Mouse (Mus musculus): ENCODE data around the gene Mrm3.

The Mrm3 gene

DNA sequence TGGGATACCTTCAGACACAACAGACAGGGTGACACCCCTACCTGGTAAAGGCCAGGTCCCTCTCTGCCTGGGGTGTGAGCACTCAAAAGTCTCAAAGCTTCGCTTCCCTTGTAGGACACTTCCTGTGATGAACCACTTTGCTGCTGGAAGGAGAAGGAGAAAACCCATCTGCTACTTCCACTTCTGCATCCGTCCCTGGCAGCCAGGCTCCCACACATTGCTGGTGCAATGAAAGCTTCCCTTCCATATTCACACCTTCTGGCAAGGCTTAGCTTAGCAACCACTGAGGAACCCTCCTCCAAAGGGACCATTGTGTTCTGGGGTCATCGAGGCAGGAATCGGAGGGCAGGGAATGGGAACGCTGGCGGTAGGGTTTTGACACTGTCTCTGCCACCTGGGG is 45.1 kb downstream of the Mrm3 start:
- no peak for DNase-seq (ENCODE audit: low read depth, low spot score)

DNA sequence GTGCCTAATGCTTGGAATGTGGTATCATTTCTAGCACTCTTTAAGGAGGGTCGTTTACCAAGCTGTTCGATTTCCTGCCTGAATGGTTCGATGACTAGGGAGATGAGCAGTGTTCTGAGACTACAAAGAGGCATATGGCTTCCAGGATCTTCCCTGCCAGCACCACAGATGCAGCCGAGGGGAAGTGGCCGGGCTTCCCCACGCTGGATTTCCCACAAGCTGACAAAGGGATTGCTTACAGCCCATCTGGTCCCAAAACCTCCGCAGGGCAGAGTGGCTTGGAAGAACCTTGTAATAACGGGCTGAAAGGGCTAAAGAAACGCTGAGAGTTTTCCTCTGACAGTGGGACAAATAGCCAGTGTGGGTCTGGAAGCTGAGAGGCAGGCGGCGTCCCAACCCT is 46.9 kb downstream of the Mrm3 start:
- peak; percentile 40 for DNase-seq (ENCODE audit: low read depth, low spot score)

DNA sequence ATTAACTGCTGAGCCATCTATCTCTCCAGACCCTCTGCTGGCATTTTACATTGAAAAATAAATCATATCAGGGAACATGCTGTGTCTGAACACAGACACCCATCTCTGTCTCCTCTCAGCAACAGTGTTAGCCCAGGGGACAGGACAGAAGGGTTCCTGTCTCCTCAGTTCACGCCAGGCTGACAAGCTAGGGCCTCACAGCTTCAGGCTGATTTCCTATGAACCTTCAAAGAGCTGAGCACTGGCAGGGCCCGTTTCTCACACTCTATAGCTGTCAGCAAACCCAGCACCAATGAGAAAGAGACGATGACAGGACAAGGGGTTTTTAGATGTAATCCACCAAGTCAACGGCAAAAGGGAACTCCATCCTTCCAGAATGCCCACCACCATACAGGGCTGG is 48.4 kb downstream of the Mrm3 start:
- no peak for DNase-seq (ENCODE audit: low read depth, low spot score)

DNA sequence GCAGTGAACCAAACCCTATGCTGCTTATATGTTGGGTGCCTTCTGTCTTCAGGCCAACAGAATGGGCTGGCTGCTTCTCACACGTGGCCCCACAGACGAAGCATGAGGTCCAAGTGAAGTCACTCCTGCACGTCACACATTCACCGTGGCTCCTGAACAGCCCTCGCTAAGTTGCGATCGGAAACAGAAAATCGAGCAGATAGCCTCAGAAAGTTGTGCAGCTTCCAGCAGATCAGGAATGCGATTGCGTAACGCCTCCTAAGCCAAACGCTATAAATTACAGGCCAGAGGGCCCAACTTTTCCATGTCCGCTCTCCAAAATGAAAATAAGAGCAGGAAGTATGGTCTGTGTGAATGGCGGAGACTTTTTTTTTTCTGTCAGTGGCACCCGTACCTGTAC is 48.9 kb downstream of the Mrm3 start:
- no peak for DNase-seq (ENCODE audit: low read depth, low spot score)

DNA sequence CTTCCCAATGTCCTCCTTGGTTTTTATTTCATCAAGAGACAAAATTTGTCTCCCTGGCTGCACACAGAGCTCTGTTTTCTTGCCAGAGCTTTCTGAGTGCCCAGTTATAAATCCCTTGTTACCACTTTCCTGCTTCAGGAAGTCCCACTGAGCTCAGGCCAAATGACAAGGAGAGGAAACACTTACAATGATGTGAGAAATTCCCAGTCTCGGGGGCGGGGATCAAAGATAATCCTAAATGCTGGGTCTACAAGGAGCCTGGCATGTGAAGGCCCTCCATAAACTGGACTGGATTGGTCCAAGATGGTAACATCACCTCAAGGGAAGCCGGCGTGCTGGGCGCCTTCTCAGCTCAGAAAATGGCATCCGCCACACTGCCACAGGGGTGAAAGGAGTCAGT is 49.3 kb downstream of the Mrm3 start:
- no peak for DNase-seq (ENCODE audit: low read depth, low spot score)

DNA sequence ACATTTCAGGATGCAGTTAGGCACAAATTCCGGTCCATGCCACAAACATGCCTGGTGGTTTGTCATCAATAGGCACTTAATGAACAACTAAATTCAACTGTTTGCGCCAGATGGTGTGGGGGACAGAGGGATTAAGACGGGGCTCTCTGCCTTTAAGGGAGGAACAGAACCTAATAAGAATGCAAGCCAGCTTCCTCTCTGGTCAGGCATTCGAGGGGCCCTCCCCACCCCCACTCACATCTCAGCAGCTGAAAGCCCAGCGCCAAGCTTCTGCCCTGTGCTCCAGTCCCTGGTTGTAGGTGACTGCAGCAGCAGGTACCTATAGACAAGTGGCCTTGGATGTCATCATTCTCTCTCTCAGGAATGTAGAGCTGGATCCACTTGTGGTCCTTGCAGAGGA is 50.6 kb downstream of the Mrm3 start:
- no peak for DNase-seq (ENCODE audit: low read depth, low spot score)

DNA sequence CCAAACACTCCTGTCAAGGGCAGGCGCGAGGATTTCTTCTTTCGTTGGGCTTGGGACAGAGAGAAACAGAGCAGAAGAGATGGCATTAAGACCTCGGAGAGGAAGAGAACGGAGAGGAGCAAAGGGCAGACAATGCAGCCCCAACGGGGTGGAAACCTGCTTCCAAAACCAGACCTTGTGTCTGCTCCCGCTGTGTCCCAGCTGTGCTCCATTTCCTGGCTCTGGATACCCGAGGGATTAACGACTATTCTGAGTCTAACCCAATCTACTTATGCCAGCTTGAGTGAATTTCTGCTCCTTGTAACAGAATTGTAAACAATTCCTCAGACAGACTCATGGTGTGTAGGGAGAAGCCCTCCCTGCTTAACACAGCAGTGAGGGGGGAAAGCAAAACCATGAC is 51.3 kb downstream of the Mrm3 start:
- no peak for DNase-seq (ENCODE audit: low read depth, low spot score)

DNA sequence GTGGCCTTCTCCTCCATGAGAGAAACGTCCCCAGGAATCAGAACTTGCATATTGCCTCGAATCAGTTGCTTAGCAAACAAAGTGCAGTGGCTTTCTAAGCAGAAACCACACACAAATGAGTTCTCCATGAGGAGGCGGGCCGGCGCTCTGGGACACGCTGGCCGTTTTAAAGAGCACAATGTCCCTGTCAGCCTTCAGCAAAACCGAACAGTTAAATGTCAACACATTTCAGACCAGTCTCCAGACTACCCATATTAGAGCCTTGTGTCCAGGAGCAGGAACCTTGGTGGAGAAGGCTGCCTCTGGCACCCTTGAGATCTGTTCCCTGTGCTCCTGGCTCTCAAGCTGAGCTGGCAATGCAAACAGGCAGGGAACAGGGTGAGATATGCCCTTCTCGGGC is 53.7 kb downstream of the Mrm3 start:
- no peak for DNase-seq (ENCODE audit: low read depth, low spot score)

DNA sequence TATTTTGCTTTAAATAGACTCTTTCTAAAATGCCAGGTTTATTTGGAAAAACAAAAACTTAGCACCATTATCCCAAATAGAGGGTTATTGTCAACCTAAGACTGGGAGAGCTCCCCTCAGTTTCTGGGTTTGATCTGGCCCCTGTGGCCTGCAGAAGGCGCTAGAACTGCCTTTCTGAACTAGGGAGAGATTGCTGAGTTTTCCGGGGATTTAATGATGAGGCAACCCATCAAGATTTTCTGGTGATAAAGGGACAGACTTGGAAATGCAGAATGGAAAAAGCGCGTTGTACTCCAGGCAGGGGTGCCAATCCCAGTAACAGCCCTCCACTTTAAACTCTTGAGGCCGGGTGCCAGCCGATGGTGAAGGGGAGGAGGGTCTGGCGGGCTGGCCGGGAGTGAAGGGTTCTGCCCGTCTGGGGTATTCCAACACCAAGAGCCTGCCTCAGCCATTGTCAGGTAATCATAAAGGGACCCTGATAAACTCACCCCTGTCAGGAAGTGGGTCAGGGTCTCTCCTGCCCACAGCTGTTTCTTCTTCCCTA is 55.0 kb downstream of the Mrm3 start:
- no peak for DNase-seq (ENCODE audit: low read depth, low spot score)
